Mouse (Mus musculus): ENCODE results near the gene Polr3gl. TPM values are rescaled to one million over a fixed set of nuclear protein-coding genes. Genes with fewer than 3 reads are reported as not detected.
"Not testable (repeated sequence)": the region's sequence is repeated elsewhere in the genome, so short reads cannot be mapped to it uniquely, and the experiment has no call there.

Gene Polr3gl
- polyA plus RNA-seq, 1 experiment from 2014 or later = 39.8 TPM

GRCm38 (mm10) chr3:96606007-96606406 lies 12.0 kb upstream of the Polr3gl start:
- H3K4me2 ChIP-seq; H3K27me3 ChIP-seq; H3K4me3 ChIP-seq (replicated peaks); H3K9me3 ChIP-seq (replicated peaks); H3K9ac ChIP-seq; H3K27ac ChIP-seq; ATAC-seq (replicated peaks; ENCODE audit: low FRiP score): not testable (repeated sequence)
- H3K36me3 ChIP-seq = peaks cover 11% of the 10 kb centered on the region
- peaks cover 25% of the 10 kb centered on the region; the same call in 1 of the 2 replicates for H3K4me1 ChIP-seq
- WGBS = 87% methylated on average over 4 of the region's 4 CpGs

GRCm38 (mm10) chr3:96603311-96603710 lies 9.3 kb upstream of the Polr3gl start:
- peak overlapping the region; percentile 86 for H3K4me2 ChIP-seq
- H3K27ac ChIP-seq = peak overlapping the region; percentile 97; the same call in 1 of the 2 replicates
- peaks cover 16% of the 10 kb centered on the region for H3K27me3 ChIP-seq
- H3K9ac ChIP-seq = 0 out of 2 replicates have a peak overlapping the region, but pooled peaks have one; percentile 74
- peaks cover 11% of the 10 kb centered on the region for H3K36me3 ChIP-seq
- ATAC-seq (replicated peaks; ENCODE audit: low FRiP score) = no peak
- no peaks in the 10 kb centered on the region for H3K9me3 ChIP-seq (replicated peaks)
- H3K4me3 ChIP-seq (replicated peaks) = peak overlapping the region; percentile 72
- WGBS = 53% methylated on average over 5 of the region's 5 CpGs
- peaks cover 43% of the 10 kb centered on the region for H3K4me1 ChIP-seq

- H3K9ac ChIP-seq = peak overlapping the region; percentile 74
- H3K4me3 ChIP-seq (replicated peaks) = peak overlapping the region; percentile 72
- peaks cover 17% of the 10 kb centered on the region for H3K27me3 ChIP-seq
- WGBS = 15% methylated on average over 5 of the region's 5 CpGs
- no peak for ATAC-seq (replicated peaks; ENCODE audit: low FRiP score)
- H3K4me1 ChIP-seq = peaks cover 49% of the 10 kb centered on the region
- H3K36me3 ChIP-seq = peaks cover 11% of the 10 kb centered on the region
- H3K4me2 ChIP-seq = peak overlapping the region; percentile 86
- no peaks in the 10 kb centered on the region for H3K9me3 ChIP-seq (replicated peaks)
- H3K27ac ChIP-seq = peak overlapping the region; percentile 97
Measured at GRCm38 (mm10) chr3:96602704-96603084, 8.7 kb upstream of the Polr3gl start.

GRCm38 (mm10) chr3:96601941-96602703 lies 8.1 kb upstream of the Polr3gl start:
- Histone ChIP-seq H3K36me3 (peaks cover 11% of the 10 kb centered on the region), H3K4me3 (replicated peaks) (peak overlapping the region; percentile 72), H3K27ac (peak overlapping the region; percentile 97), H3K4me2 (peak overlapping the region; percentile 86), H3K4me1 (peaks cover 55% of the 10 kb centered on the region), H3K9me3 (replicated peaks) (no peaks in the 10 kb centered on the region), H3K9ac (peak overlapping the region; percentile 74), H3K27me3 (peaks cover 17% of the 10 kb centered on the region)
- no peak for ATAC-seq (replicated peaks; ENCODE audit: low FRiP score)
- 19% methylated on average over 10 of the region's 10 CpGs for WGBS

GRCm38 (mm10) chr3:96601251-96601787 lies 7.3 kb upstream of the Polr3gl start:
- peak overlapping the region; percentile 97 for H3K27ac ChIP-seq
- H3K4me2 ChIP-seq = peak overlapping the region; percentile 86
- peak; percentile 59 for ATAC-seq (replicated peaks; ENCODE audit: low FRiP score)
- H3K9ac ChIP-seq = peak overlapping the region; percentile 74
- no peaks in the 10 kb centered on the region for H3K9me3 ChIP-seq (replicated peaks)
- H3K4me1 ChIP-seq = peaks cover 63% of the 10 kb centered on the region
- peaks cover 25% of the 10 kb centered on the region for H3K27me3 ChIP-seq
- H3K36me3 ChIP-seq = peaks cover 11% of the 10 kb centered on the region
- WGBS = 1% methylated on average over 19 of the region's 40 CpGs
- H3K4me3 ChIP-seq (replicated peaks) = peak overlapping the region; percentile 72

GRCm38 (mm10) chr3:96600639-96601250 lies 6.8 kb upstream of the Polr3gl start, which contains the start of gene Lix1l:
Lix1l (plus strand) TSS chr3:96601149.
- Histone ChIP-seq H3K27ac (peak within 1 kb of the TSS; percentile 97), H3K9ac (peak within 1 kb of the TSS; percentile 74), H3K36me3 (peaks cover 11% of the 10 kb centered on the region), H3K4me1 (peaks cover 68% of the 10 kb centered on the region), H3K4me2 (peak within 1 kb of the TSS; percentile 86), H3K27me3 (peaks cover 31% of the 10 kb centered on the region), H3K4me3 (replicated peaks) (peak within 1 kb of the TSS; percentile 72), H3K9me3 (replicated peaks) (no peaks in the 10 kb centered on the region)
- ATAC-seq (replicated peaks; ENCODE audit: low FRiP score) = peak; percentile 94
- WGBS = under 1% methylated on average over 27 of the region's 27 CpGs

GRCm38 (mm10) chr3:96599411-96599810 lies 5.4 kb upstream of the Polr3gl start:
- Histone ChIP-seq H3K27me3 (peaks cover 42% of the 10 kb centered on the region), H3K9me3 (replicated peaks) (no peaks in the 10 kb centered on the region), H3K9ac (no peak overlapping the region), H3K4me3 (replicated peaks) (peak overlapping the region; percentile 54; the same call in 1 of the 2 replicates), H3K4me2 (no peak overlapping the region), H3K27ac (no peak overlapping the region), H3K4me1 (peaks cover 73% of the 10 kb centered on the region), H3K36me3 (peaks cover 8% of the 10 kb centered on the region)
- WGBS = 78% methylated on average over 3 of the region's 3 CpGs
- ATAC-seq (replicated peaks; ENCODE audit: low FRiP score) = no peak

GRCm38 (mm10) chr3:96599069-96599393 lies 5.0 kb upstream of the Polr3gl start:
- Histone ChIP-seq H3K4me2 (peak overlapping the region; percentile 83), H3K9me3 (replicated peaks) (no peaks in the 10 kb centered on the region), H3K4me1 (peaks cover 69% of the 10 kb centered on the region), H3K36me3 (peaks cover 6% of the 10 kb centered on the region), H3K27ac (no peak overlapping the region), H3K9ac (no peak overlapping the region), H3K4me3 (replicated peaks) (peak overlapping the region; percentile 54; the same call in 1 of the 2 replicates), H3K27me3 (peaks cover 42% of the 10 kb centered on the region)
- 54% methylated on average over 8 of the region's 8 CpGs for WGBS
- ATAC-seq (replicated peaks; ENCODE audit: low FRiP score) = no peak

GRCm38 (mm10) chr3:96598156-96599068 lies 4.4 kb upstream of the Polr3gl start:
- Histone ChIP-seq H3K9ac (peak overlapping the region; percentile 55), H3K4me3 (replicated peaks) (peak overlapping the region; percentile 54), H3K4me1 (peaks cover 64% of the 10 kb centered on the region), H3K9me3 (replicated peaks) (no peaks in the 10 kb centered on the region), H3K4me2 (peak overlapping the region; percentile 83), H3K27me3 (peaks cover 42% of the 10 kb centered on the region), H3K36me3 (no peaks in the 10 kb centered on the region), H3K27ac (peak overlapping the region; percentile 69)
- 1% methylated on average over 54 of the region's 54 CpGs for WGBS
- no peak for ATAC-seq (replicated peaks; ENCODE audit: low FRiP score)

GRCm38 (mm10) chr3:96597435-96597891 lies 3.5 kb upstream of the Polr3gl start:
- H3K4me2 ChIP-seq = peak overlapping the region; percentile 83
- H3K4me1 ChIP-seq = peaks cover 64% of the 10 kb centered on the region
- ATAC-seq (replicated peaks; ENCODE audit: low FRiP score) = no peak; the same call in 1 of the 2 replicates
- peaks cover 42% of the 10 kb centered on the region for H3K27me3 ChIP-seq
- H3K36me3 ChIP-seq = no peaks in the 10 kb centered on the region
- peak overlapping the region; percentile 54 for H3K4me3 ChIP-seq (replicated peaks)
- H3K9me3 ChIP-seq (replicated peaks) = no peaks in the 10 kb centered on the region
- under 1% methylated on average over 40 of the region's 40 CpGs for WGBS
- H3K27ac ChIP-seq = peak overlapping the region; percentile 69
- peak overlapping the region; percentile 55 for H3K9ac ChIP-seq

GRCm38 (mm10) chr3:96596855-96597254 lies 2.9 kb upstream of the Polr3gl start:
- under 1% methylated on average over 12 of the region's 12 CpGs for WGBS
- H3K4me1 ChIP-seq = peaks cover 63% of the 10 kb centered on the region
- peak overlapping the region; percentile 55 for H3K9ac ChIP-seq
- peak overlapping the region; percentile 54 for H3K4me3 ChIP-seq (replicated peaks)
- peak overlapping the region; percentile 83 for H3K4me2 ChIP-seq
- H3K27me3 ChIP-seq = peaks cover 42% of the 10 kb centered on the region
- no peaks in the 10 kb centered on the region for H3K36me3 ChIP-seq
- no peaks in the 10 kb centered on the region for H3K9me3 ChIP-seq (replicated peaks)
- H3K27ac ChIP-seq = no peak overlapping the region; the same call in 1 of the 2 replicates
- ATAC-seq (replicated peaks; ENCODE audit: low FRiP score) = no peak

All from kidney, embryonic 15.5 days (tissue).